Mouse (Mus musculus) gastrocnemius, postnatal 36 days (tissue): ENCODE results near the gene Sugct. TPM values are rescaled to one million over a fixed set of nuclear protein-coding genes. Genes with fewer than 3 reads are reported as not detected.
"Not testable (repeated sequence)": the region's sequence is repeated elsewhere in the genome, so short reads cannot be mapped to it uniquely, and the experiment has no call there.

Source experiments
- DNase-seq, 2 experiments: peaks; one replicate each; pipeline ENCODE4 v3.0.0; 2022
- intact Hi-C: fragments of 180-260 bp; cut with DNase I; formaldehyde crosslinking; loops from one replicate; pipeline ENCODE4 v1.15.1; 2025
- total RNA-seq, 2 experiments: library from RNA; stranded (reverse); gene quantifications; 2 replicates each; pipeline ENCODE4 v1.2.3; 2021

Gene Sugct
- total RNA-seq, 2 experiments from 2014 or later, result 0.96 to 1.0 TPM

- intact Hi-C loops, result no loop called here
Observed at GRCm38 (mm10) chr13:17624976-17625375, 70.4 kb downstream of the Sugct start.

GRCm38 (mm10) chr13:17606217-17606616 lies 89.1 kb downstream of the Sugct start:
- DNase-seq, result no peak
- intact Hi-C loops, result no loop called here

More at GRCm38 (mm10) chr13:17624976-17625375, 70.4 kb downstream of the Sugct start:
- no peak for DNase-seq

GRCm38 (mm10) chr13:17604670-17605069 lies 90.7 kb downstream of the Sugct start:
- intact Hi-C loops, result no loop called here
- DNase-seq, result no peak

GRCm38 (mm10) chr13:17603756-17604155 lies 91.6 kb downstream of the Sugct start:
- intact Hi-C loops, result no loop called here
- DNase-seq, result no peak

- no peak for DNase-seq
- intact Hi-C loops, result no loop called here
Observed at GRCm38 (mm10) chr13:17585267-17585913, 110.0 kb downstream of the Sugct start.

- DNase-seq, result no peak
- intact Hi-C loops, result no loop called here
Observed at GRCm38 (mm10) chr13:17584804-17585203, 110.5 kb downstream of the Sugct start.

- no peak for DNase-seq
- intact Hi-C loops, result no loop called here
Observed at GRCm38 (mm10) chr13:17581684-17582083, 113.7 kb downstream of the Sugct start.

- DNase-seq, result no peak
- intact Hi-C loops, result no loop called here
Observed at GRCm38 (mm10) chr13:17559357-17559756, 136.0 kb downstream of the Sugct start.

GRCm38 (mm10) chr13:17536341-17536740 lies 159.0 kb downstream of the Sugct start:
- no peak for DNase-seq
- intact Hi-C loops, result no loop called here

GRCm38 (mm10) chr13:17534871-17535270 lies 160.5 kb downstream of the Sugct start:
- intact Hi-C loops, result no loop called here
- DNase-seq, result no peak

- intact Hi-C loops, result no loop called here
- DNase-seq, result no peak
Observed at GRCm38 (mm10) chr13:17534469-17534868, 160.9 kb downstream of the Sugct start.

GRCm38 (mm10) chr13:17511184-17511778 lies 184.1 kb downstream of the Sugct start:
- intact Hi-C loops, result no loop called here
- no peak for DNase-seq

GRCm38 (mm10) chr13:17494936-17495335 lies 200.4 kb downstream of the Sugct start:
- intact Hi-C loops, result no loop called here
- DNase-seq, result no peak

- DNase-seq, result no peak
- intact Hi-C loops, result no loop called here
Observed at GRCm38 (mm10) chr13:17494056-17494574, 201.2 kb downstream of the Sugct start.

GRCm38 (mm10) chr13:17457981-17458380 lies 237.4 kb downstream of the Sugct start:
- intact Hi-C loops, DNase-seq: not testable (repeated sequence)

- no peak for DNase-seq
Observed at GRCm38 (mm10) chr13:17432139-17432916, 263.0 kb downstream of the Sugct start.

GRCm38 (mm10) chr13:17421875-17422274 lies 273.5 kb downstream of the Sugct start:
- intact Hi-C loops, result no loop called here
- DNase-seq, result no peak

More at GRCm38 (mm10) chr13:17432139-17432916, 263.0 kb downstream of the Sugct start:
- intact Hi-C loops, result no loop called here

GRCm38 (mm10) chr13:17420557-17420956 lies 274.8 kb downstream of the Sugct start:
- intact Hi-C loops, result no loop called here
- DNase-seq, result no peak

- intact Hi-C loops, result no loop called here
- DNase-seq, result no peak
Observed at GRCm38 (mm10) chr13:17342836-17343235, 352.5 kb downstream of the Sugct start.

GRCm38 (mm10) chr13:17335885-17336540 lies 359.3 kb downstream of the Sugct start:
- intact Hi-C loops, result no loop called here

GRCm38 (mm10) chr13:17326863-17327262 lies 368.5 kb downstream of the Sugct start:
- DNase-seq, result no peak
- intact Hi-C loops, result no loop called here

More at GRCm38 (mm10) chr13:17335885-17336540, 359.3 kb downstream of the Sugct start:
- DNase-seq, result no peak
